Mouse (Mus musculus): ENCODE data around the gene Hormad2. TPM values are rescaled to one million over a fixed set of nuclear protein-coding genes. Genes with fewer than 3 reads are reported as not detected.
A peak's percentile ranks its signal among the peaks of the same experiment; 100 is the strongest.

Gene Hormad2
- total RNA-seq, 2 experiments from 2014 or later: not detected

- no peak for ATAC-seq (ENCODE audit: poor library complexity, severe bottlenecking)
Measured at GRCm38 (mm10) chr11:4446195-4446868, 5.4 kb upstream of the Hormad2 start.

GRCm38 (mm10) chr11:4442280-4442679 lies 1.4 kb upstream of the Hormad2 start:
- ATAC-seq (ENCODE audit: poor library complexity, severe bottlenecking): peak; percentile 51

GRCm38 (mm10) chr11:4438211-4438610 lies 2.7 kb downstream of the Hormad2 start:
- no peak for ATAC-seq (ENCODE audit: poor library complexity, severe bottlenecking)

- no peak for ATAC-seq (ENCODE audit: poor library complexity, severe bottlenecking)
Measured at GRCm38 (mm10) chr11:4437318-4437717, 3.6 kb downstream of the Hormad2 start.

- no peak for ATAC-seq (ENCODE audit: poor library complexity, severe bottlenecking)
Measured at GRCm38 (mm10) chr11:4436631-4437030, 4.3 kb downstream of the Hormad2 start.

GRCm38 (mm10) chr11:4434461-4434860 lies 6.4 kb downstream of the Hormad2 start:
- no peak for ATAC-seq (ENCODE audit: poor library complexity, severe bottlenecking)

GRCm38 (mm10) chr11:4423818-4424217 lies 17.1 kb downstream of the Hormad2 start:
- ATAC-seq (ENCODE audit: poor library complexity, severe bottlenecking): no peak

- peak; percentile 69 for ATAC-seq (ENCODE audit: poor library complexity, severe bottlenecking)
Measured at GRCm38 (mm10) chr11:4422494-4423425, 18.1 kb downstream of the Hormad2 start.

GRCm38 (mm10) chr11:4421933-4422488 lies 18.9 kb downstream of the Hormad2 start:
- ATAC-seq (ENCODE audit: poor library complexity, severe bottlenecking): peak; percentile 51

- ATAC-seq (ENCODE audit: poor library complexity, severe bottlenecking): no peak
Measured at GRCm38 (mm10) chr11:4417986-4418385, 22.9 kb downstream of the Hormad2 start.

GRCm38 (mm10) chr11:4412294-4412693 lies 28.6 kb downstream of the Hormad2 start:
- no peak for ATAC-seq (ENCODE audit: poor library complexity, severe bottlenecking)

- no peak for ATAC-seq (ENCODE audit: poor library complexity, severe bottlenecking)
Measured at GRCm38 (mm10) chr11:4404277-4404676, 36.6 kb downstream of the Hormad2 start.

- no peak for ATAC-seq (ENCODE audit: poor library complexity, severe bottlenecking)
Measured at GRCm38 (mm10) chr11:4403381-4403780, 37.5 kb downstream of the Hormad2 start.

- ATAC-seq (ENCODE audit: poor library complexity, severe bottlenecking): no peak
Measured at GRCm38 (mm10) chr11:4401251-4401650, 39.7 kb downstream of the Hormad2 start.

- ATAC-seq (ENCODE audit: poor library complexity, severe bottlenecking): no peak
Measured at GRCm38 (mm10) chr11:4394226-4394625, 46.7 kb downstream of the Hormad2 start.

- ATAC-seq (ENCODE audit: poor library complexity, severe bottlenecking): no peak
Measured at GRCm38 (mm10) chr11:4388018-4388417, 52.9 kb downstream of the Hormad2 start.

- peak; percentile 74 for ATAC-seq (ENCODE audit: poor library complexity, severe bottlenecking)
Measured at GRCm38 (mm10) chr11:4382321-4382720, 58.6 kb downstream of the Hormad2 start.

- no peak; the same call in 1 of the 2 replicates for ATAC-seq (ENCODE audit: poor library complexity, severe bottlenecking)
Measured at GRCm38 (mm10) chr11:4379857-4380256, 61.0 kb downstream of the Hormad2 start.

- no peak for ATAC-seq (ENCODE audit: poor library complexity, severe bottlenecking)
Measured at GRCm38 (mm10) chr11:4366389-4366788, 74.5 kb downstream of the Hormad2 start.

GRCm38 (mm10) chr11:4355430-4355829 lies 85.5 kb downstream of the Hormad2 start:
- ATAC-seq (ENCODE audit: poor library complexity, severe bottlenecking): no peak

- no peak for ATAC-seq (ENCODE audit: poor library complexity, severe bottlenecking)
Measured at GRCm38 (mm10) chr11:4352637-4353036, 88.3 kb downstream of the Hormad2 start.

- no peak for ATAC-seq (ENCODE audit: poor library complexity, severe bottlenecking)
Measured at GRCm38 (mm10) chr11:4343926-4344325, 97.0 kb downstream of the Hormad2 start.

All from megakaryocyte, adult 5-6 weeks (primary cell).